Mouse (Mus musculus): ENCODE data around the gene Klhdc7b. TPM values are rescaled to one million over a fixed set of nuclear protein-coding genes. Genes with fewer than 3 reads are reported as not detected.
A peak's percentile ranks its signal among the peaks of the same experiment; 100 is the strongest.

Gene Klhdc7b
- polyA plus RNA-seq, 1 experiment from 2014 or later, result not detected

DNA sequence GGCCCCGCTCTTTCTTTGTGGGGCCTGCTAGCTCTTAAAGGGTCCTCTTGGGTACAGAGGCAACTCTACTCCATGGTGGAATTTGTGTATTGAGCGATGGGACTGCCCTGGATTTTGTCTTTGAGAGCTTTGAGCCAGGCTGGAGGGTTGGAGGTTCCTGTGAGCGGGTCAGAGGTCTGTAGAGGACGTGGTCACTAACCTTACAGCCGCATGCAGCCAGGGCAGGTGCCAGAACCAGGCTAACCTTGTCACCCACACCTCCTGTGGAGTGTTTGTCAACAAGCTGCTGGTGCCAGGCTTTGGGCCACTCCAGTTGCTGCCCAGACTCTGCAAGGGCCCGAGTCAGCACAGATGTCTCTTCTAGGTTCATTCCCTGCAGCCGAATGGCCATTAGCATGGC, 8.7 kb upstream of the Klhdc7b start:
- Histone ChIP-seq H3K4me1 (replicated peaks) (peaks cover 36% of the 10 kb centered on the region), H3K4me2 (no peak overlapping the region), H3K36me3 (peaks cover 12% of the 10 kb centered on the region), H3K9me3 (no peaks in the 10 kb centered on the region), H3K27ac (replicated peaks) (no peak overlapping the region), H3K9ac (no peak overlapping the region), H3K27me3 (peaks cover 49% of the 10 kb centered on the region), H3K4me3 (no peak overlapping the region)
- WGBS, result 82% methylated on average over 7 of the region's 7 CpGs
- no peak for ATAC-seq (ENCODE audit: low FRiP score, low read depth)

DNA sequence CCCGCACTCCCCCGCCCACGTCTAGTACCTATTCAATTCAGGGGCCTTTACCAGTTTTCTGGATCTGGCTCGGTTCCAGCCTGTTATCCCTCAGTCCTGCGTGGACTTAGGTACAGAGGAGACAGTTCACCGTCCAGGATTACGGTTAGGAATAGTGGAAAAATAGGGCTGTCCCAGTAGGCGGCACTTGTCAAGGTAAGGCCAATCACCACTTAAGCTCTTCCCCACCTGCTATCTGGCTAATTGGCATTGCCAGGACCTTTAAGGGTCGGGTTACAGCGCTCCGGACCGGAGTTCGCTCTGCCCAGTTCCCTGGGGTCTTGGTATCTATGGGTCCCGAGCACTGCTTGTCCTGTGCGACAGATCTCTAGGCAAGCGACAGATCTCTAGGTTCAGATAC, 7.8 kb upstream of the Klhdc7b start, which contains the start of gene Tymp:
Gene Tymp, minus strand, starts transcription at position 83 of the 400 bp plus-strand sequence.
- WGBS, result 23% methylated on average over 16 of the region's 16 CpGs
- no peak for ATAC-seq (ENCODE audit: low FRiP score, low read depth)
- no peak within 1 kb of the TSS for H3K27ac ChIP-seq (replicated peaks)
- H3K4me1 ChIP-seq (replicated peaks), result peaks cover 36% of the 10 kb centered on the region
- H3K27me3 ChIP-seq, result peaks cover 52% of the 10 kb centered on the region
- H3K36me3 ChIP-seq, result peaks cover 3% of the 10 kb centered on the region
- no peaks in the 10 kb centered on the region for H3K9me3 ChIP-seq
- no peak within 1 kb of the TSS for H3K9ac ChIP-seq
- H3K4me2 ChIP-seq, result peak within 1 kb of the TSS; percentile 17; the same call in 1 of the 2 replicates
- 0 out of 2 replicates have a peak within 1 kb of the TSS, but pooled peaks have one; percentile 6 for H3K4me3 ChIP-seq

DNA sequence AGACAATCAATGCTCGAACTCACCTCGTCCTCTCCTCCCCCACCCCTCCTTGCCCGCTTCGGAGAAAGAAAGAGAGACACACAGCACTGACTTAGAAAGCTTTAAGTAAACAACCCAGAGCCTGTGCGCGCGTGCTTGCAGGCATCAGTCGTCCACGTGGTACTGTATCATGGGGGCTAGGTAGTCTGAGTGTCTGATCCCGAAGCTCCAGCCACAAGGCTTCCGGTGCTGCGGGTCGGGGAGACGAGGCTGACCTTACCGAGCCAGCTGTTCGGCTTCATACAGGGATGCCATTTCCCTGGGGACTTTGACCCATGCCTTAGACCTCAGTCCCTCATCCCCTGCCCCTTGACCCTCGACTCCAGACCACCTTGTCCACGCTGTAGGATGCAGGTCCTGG, 7.4 kb upstream of the Klhdc7b start:
- WGBS, result 13% methylated on average over 18 of the region's 18 CpGs
- Histone ChIP-seq H3K9me3 (no peaks in the 10 kb centered on the region), H3K27me3 (peaks cover 52% of the 10 kb centered on the region), H3K4me2 (peak overlapping the region; percentile 17; the same call in 1 of the 2 replicates), H3K36me3 (no peaks in the 10 kb centered on the region), H3K4me3 (0 out of 2 replicates have a peak overlapping the region, but pooled peaks have one; percentile 6), H3K27ac (replicated peaks) (no peak overlapping the region), H3K4me1 (replicated peaks) (peaks cover 33% of the 10 kb centered on the region), H3K9ac (no peak overlapping the region)
- ATAC-seq (ENCODE audit: low FRiP score, low read depth), result no peak

DNA sequence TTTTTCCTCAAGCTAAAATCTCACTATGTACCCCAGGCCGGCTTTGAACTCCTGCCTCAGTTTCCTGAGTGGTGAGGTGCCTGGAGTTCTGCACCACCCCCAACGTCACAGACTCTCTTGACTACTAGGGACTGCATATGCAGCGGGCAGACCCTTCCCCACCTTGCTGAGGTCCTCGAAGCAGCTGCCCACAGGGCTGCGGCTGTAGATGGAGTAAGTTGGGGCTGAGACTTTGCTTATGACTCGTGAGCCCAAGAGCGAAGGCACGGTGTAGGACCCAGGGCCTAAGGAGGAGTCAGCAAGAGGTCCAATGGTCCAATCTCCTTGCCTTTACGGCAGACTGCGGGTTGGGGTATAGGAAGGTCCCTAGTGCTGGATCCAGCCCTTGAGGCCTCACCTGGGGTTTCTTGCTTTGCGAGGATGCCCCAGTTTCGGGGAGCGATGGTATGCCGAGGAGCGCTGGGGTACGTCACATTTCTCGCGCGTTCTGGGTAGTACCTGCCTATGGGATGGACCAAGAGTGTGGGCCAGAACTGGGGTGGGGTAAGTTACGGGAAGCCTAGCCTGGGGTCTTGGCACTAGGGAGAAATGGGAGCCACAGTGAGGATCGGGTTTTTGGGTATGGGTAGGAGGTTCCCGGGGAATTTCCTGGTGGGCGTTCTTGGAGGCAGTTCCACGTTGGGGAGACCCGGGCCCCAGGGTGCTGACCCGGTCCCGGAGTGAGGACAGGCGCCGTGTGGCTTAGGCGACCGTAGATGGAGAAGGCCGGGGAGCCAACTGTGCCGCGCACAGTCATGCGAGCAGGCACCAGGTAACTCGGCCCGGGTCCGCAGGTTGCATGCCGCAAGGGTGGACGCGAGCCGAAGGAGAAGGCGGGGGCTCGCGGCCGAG, 6.5 kb upstream of the Klhdc7b start:
- ATAC-seq (ENCODE audit: low FRiP score, low read depth), result no peak
- no peaks in the 10 kb centered on the region for H3K9me3 ChIP-seq
- 11% methylated on average over 46 of the region's 46 CpGs for WGBS
- H3K36me3 ChIP-seq, result no peaks in the 10 kb centered on the region
- peak overlapping the region; percentile 60 for H3K4me2 ChIP-seq
- peaks cover 25% of the 10 kb centered on the region for H3K4me1 ChIP-seq (replicated peaks)
- no peak overlapping the region for H3K27ac ChIP-seq (replicated peaks)
- peaks cover 52% of the 10 kb centered on the region for H3K27me3 ChIP-seq
- peak overlapping the region; percentile 32 for H3K9ac ChIP-seq
- peak overlapping the region; percentile 39 for H3K4me3 ChIP-seq

DNA sequence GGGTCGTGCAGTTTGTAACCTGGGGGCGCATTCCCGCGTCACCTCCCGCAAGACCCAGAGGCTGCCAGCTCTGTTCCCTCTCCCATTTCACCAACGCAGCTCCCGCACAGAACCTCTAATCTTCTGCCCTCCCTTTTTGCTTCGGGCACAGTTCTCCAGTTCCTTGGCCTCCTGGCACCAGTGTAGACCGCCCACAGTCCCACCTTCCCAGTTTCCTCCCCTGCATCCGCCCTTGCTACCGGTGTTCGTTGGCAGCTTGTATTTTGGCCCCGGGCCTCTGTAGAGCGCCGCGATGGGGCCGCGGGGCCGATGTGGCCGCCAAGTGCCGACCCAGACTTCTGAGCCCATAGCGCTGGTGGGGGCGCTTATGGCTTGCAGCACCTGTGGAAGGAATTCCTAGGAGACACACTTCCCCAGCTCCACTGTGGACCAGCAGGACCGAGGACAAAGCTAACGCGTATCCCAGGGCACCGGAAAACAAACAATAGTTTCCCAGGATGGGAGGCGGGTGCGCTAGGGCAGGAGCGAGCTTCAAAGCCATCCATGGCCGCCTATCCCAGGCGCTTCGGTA, 5.8 kb upstream of the Klhdc7b start, which contains the start of gene Odf3b:
Gene Odf3b, minus strand, starts transcription at position 452 of the 571 bp plus-strand sequence.
- Histone ChIP-seq H3K36me3 (no peaks in the 10 kb centered on the region), H3K9ac (peak within 1 kb of the TSS; percentile 32), H3K4me2 (peak within 1 kb of the TSS; percentile 60), H3K4me1 (replicated peaks) (peaks cover 23% of the 10 kb centered on the region), H3K9me3 (no peaks in the 10 kb centered on the region), H3K27ac (replicated peaks) (no peak within 1 kb of the TSS), H3K4me3 (peak within 1 kb of the TSS; percentile 39), H3K27me3 (peaks cover 52% of the 10 kb centered on the region)
- under 1% methylated on average over 33 of the region's 33 CpGs for WGBS
- no peak for ATAC-seq (ENCODE audit: low FRiP score, low read depth)

DNA sequence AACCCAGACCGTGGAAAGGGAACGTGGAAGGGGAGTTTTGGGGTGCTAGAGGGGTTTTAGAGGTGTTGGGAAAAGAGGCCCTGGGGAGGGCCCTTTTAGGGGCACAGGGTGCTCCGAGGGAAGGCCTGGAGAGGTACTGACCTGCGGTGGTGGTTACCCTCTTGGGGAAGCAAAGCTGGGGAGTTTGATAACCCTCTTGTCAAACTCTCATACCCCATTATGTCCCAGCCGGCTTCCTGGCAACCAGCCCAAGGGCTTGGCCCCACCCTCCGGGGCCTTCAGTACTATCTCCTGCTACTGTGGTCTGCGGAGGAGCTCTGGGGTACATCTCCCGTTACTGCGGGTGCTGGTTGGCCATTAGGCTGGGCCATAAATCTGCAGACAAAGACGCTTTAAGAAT, 5.3 kb upstream of the Klhdc7b start:
- ATAC-seq (ENCODE audit: low FRiP score, low read depth), result no peak
- peaks cover 19% of the 10 kb centered on the region for H3K4me1 ChIP-seq (replicated peaks)
- H3K27ac ChIP-seq (replicated peaks), result no peak overlapping the region
- peaks cover 52% of the 10 kb centered on the region for H3K27me3 ChIP-seq
- peak overlapping the region; percentile 60 for H3K4me2 ChIP-seq
- H3K36me3 ChIP-seq, result no peaks in the 10 kb centered on the region
- peak overlapping the region; percentile 39 for H3K4me3 ChIP-seq
- no peaks in the 10 kb centered on the region for H3K9me3 ChIP-seq
- no peak overlapping the region for H3K9ac ChIP-seq
- WGBS, result 9% methylated on average over 10 of the region's 10 CpGs

DNA sequence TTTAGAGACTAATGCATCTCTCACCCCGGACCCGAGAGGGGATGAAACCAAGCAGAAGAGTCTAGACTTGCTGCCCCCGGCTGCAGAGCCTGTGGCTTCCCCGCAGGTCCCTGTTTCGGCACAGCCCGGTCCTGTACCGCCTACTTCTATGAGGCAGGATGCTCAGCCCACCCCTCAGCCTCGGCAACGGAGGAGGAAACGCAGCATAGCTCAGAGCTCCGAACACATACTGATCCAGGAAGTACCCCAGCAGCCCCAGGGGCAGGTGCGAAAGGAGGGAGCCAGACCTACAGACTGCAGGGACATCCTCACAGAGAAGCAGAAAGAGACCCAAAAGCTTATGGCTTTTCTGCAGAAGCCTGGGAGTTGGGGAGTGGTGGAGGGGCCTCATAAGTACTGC, 2.4 kb downstream of the Klhdc7b start:
- Histone ChIP-seq H3K36me3 (no peaks in the 10 kb centered on the region), H3K4me1 (replicated peaks) (no peaks in the 10 kb centered on the region), H3K4me2 (no peak overlapping the region), H3K27ac (replicated peaks) (no peak overlapping the region), H3K9ac (no peak overlapping the region), H3K27me3 (no peaks in the 10 kb centered on the region), H3K9me3 (no peaks in the 10 kb centered on the region), H3K4me3 (no peak overlapping the region)
- 48% methylated on average over 12 of the region's 12 CpGs for WGBS
- ATAC-seq (ENCODE audit: low FRiP score, low read depth), result no peak

DNA sequence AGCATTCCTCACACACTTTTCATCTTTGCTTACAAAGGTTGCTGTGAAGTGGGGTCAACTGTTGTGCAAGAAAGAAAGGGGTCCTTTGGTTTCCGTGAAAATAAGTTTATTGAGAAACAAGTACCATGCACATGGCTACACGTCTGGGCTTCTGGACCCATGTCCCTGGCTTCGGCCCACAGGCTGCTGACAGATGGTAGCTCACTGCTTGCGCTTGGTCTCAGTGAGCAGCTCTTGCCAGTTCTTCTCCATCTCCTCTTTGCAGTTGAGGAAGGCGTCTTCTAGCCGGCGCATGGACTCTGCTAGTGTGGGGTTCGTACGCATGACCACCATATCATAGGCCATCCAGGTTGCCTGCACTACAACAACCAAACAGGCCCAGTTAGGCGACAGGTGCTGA, 5.4 kb downstream of the Klhdc7b start:
- no peaks in the 10 kb centered on the region for H3K4me1 ChIP-seq (replicated peaks)

DNA sequence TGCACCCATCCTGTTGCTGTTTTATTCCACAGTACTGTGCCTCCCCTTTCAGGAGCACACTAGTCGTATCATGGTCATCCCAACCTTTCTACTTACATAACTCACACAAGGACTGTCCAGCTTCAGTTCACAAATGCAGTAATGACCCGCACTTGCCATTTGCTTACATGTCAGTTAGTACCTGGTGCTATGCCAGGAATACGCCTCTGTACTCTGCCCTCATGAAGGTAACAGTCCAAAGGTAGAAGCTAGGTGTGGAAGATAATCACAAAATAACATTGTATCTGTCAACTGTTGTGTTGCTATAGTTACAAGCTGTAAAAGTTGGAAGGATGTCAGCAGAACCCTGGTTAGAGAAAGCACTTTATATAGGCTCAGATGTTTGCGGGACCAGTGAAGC, 12.2 kb downstream of the Klhdc7b start:
- H3K9me3 ChIP-seq, result no peaks in the 10 kb centered on the region
- no peaks in the 10 kb centered on the region for H3K4me1 ChIP-seq (replicated peaks)
- H3K27me3 ChIP-seq, result no peaks in the 10 kb centered on the region
- no peak for ATAC-seq (ENCODE audit: low FRiP score, low read depth)
- H3K4me2 ChIP-seq, result no peak overlapping the region
- H3K9ac ChIP-seq, result no peak overlapping the region
- H3K36me3 ChIP-seq, result no peaks in the 10 kb centered on the region
- no peak overlapping the region for H3K27ac ChIP-seq (replicated peaks)
- whole genome bisulfite sequencing, result 89% methylated on average over 4 of the region's 4 CpGs
- no peak overlapping the region for H3K4me3 ChIP-seq

More for the DNA sequence above, 5.4 kb downstream of the Klhdc7b start:
- no peak overlapping the region for H3K27ac ChIP-seq (replicated peaks)
- H3K9ac ChIP-seq, result no peak overlapping the region
- no peaks in the 10 kb centered on the region for H3K36me3 ChIP-seq
- no peak overlapping the region for H3K4me2 ChIP-seq
- ATAC-seq (ENCODE audit: low FRiP score, low read depth), result no peak
- H3K27me3 ChIP-seq, result no peaks in the 10 kb centered on the region
- 90% methylated on average over 10 of the region's 10 CpGs for WGBS
- H3K4me3 ChIP-seq, result no peak overlapping the region
- H3K9me3 ChIP-seq, result no peaks in the 10 kb centered on the region

DNA sequence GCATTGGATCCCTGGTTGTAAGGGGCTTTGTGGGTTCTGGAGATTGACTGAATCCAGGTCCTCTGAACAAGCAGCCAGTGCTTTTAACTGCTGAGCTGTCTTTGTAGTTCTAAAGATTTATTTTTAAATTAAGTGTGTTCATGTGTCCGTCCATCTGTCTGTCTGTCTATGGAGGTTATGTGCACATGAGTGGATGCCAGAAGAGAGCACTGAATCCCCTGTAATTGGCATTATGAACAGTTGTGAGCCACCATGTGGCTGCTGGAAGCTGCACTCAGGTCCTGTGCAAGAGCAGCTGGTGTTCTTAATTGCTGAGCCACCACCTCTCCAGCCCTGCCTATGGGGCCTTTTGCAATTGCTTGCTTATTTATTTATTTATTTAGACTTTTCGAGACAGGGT, 13.4 kb downstream of the Klhdc7b start:
- no peak overlapping the region for H3K4me2 ChIP-seq
- no peak overlapping the region for H3K4me3 ChIP-seq
- H3K27ac ChIP-seq (replicated peaks), result no peak overlapping the region
- 83% methylated on average over 2 of the region's 2 CpGs for WGBS
- ATAC-seq (ENCODE audit: low FRiP score, low read depth), result no peak
- no peaks in the 10 kb centered on the region for H3K9me3 ChIP-seq
- no peaks in the 10 kb centered on the region for H3K27me3 ChIP-seq
- H3K36me3 ChIP-seq, result no peaks in the 10 kb centered on the region
- H3K4me1 ChIP-seq (replicated peaks), result no peaks in the 10 kb centered on the region
- H3K9ac ChIP-seq, result no peak overlapping the region

DNA sequence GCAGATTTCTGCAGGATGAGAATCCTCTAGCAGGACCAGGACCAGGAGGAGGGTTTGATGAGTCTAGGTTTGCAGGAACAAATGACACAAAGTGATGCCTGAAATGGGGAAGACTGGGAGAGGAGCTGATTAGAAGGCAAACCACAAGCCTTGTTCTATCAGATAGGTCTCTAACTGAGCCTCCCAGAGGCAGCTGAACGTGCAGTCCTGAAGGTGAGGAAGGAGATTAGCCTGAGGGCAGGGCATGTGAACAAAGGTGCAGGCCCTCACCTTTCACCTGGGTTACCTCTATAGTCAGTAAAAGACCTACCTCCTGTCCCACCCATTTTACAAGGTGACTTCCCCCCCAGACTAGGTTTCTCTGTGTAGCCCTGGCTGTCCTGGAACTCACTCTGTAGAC, 15.0 kb downstream of the Klhdc7b start:
- Histone ChIP-seq H3K9me3 (no peaks in the 10 kb centered on the region), H3K27me3 (no peaks in the 10 kb centered on the region), H3K4me3 (no peak overlapping the region), H3K4me2 (no peak overlapping the region), H3K9ac (no peak overlapping the region), H3K36me3 (no peaks in the 10 kb centered on the region), H3K4me1 (replicated peaks) (no peaks in the 10 kb centered on the region), H3K27ac (replicated peaks) (no peak overlapping the region)
- ATAC-seq (ENCODE audit: low FRiP score, low read depth), result no peak
- WGBS, result 68% methylated on average over 1 of the region's 1 CpGs

DNA sequence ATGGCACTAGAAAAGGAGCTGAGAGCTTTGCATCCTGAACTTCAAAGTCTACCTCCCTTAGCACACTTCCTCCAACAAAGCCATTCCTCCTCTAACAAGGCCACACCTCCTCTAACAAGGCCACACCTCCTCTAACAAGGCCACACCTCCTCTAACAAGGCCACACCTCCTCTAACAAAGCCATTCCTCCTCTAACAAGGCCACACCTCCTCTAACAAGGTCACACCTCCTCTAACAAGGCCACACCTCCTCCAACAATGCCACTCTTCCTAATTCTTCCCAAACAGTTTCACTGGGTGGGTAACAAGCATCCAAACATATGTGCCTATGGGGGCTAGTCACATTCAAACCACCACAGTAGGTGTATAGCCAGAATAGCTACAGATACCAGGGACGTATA, 17.8 kb downstream of the Klhdc7b start:
- Histone ChIP-seq H3K36me3 (no peaks in the 10 kb centered on the region), H3K9me3 (no peaks in the 10 kb centered on the region), H3K27me3 (no peaks in the 10 kb centered on the region), H3K27ac (replicated peaks) (no peak overlapping the region), H3K4me3 (no peak overlapping the region), H3K4me2 (no peak overlapping the region), H3K4me1 (replicated peaks) (no peaks in the 10 kb centered on the region), H3K9ac (no peak overlapping the region)
- ATAC-seq (ENCODE audit: low FRiP score, low read depth), result no peak
- 85% methylated on average over 1 of the region's 1 CpGs for WGBS
